In the genomic region with DNA sequence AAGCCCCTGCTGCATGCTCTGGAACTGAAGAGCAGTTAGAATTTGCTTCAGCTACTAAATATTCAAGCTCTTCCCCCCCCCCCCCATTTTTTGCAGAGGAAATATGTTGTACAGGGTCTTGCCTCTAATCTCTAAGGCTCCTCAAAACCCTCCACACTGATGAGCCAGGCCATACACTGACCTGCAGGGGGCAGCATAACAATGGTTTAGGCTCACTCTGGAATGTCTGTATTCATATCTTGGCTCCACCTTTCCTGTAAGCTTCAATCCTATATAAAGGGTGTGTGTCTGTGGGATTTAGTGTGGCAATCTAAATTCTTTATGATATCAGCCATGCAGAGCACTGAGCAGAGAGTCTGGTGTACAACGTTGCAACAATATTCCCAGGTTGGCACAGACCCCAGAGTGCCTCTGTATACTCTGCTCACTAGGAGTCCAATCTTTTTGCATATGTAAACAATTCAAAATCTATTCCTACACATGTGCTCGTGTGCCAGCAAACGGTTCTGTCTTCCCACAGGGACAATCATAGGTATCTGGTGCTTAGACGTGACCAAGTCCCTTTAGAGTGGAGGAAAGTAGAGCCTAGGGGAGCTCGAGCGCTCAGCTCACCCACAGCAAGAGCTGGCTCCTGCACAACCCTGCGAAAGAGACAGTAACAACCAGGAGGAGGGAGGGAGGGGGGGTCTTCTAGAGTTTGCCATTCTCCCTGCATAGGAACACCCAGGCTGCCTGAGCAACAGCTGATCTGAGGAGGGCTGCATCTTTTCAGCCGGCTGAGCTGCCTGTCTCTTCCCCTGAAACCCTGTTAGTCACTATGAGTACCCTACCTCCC, we compare ENCODE assay signal across 7 mouse cellular contexts.
DNase-seq lines count a peak whose midpoint lies in the region; ATAC-seq lines count a peak whose summit lies in the region.

No protein-coding gene starts in this region.

- peaks cover 51% of the 10 kb centered on the region for H3K4me1 ChIP-seq in forebrain, embryonic 13.5 days
- peaks cover 46% of the 10 kb centered on the region for H3K4me1 ChIP-seq in hindbrain, embryonic 13.5 days (replicated peaks)

- H3K27ac ChIP-seq in forebrain, embryonic 13.5 days, result peak overlapping the region; percentile 66; the same call in 1 of the 2 replicates
- peak overlapping the region; percentile 66; the same call in 1 of the 2 replicates for H3K27ac ChIP-seq in hindbrain, embryonic 13.5 days

- H3K27me3 ChIP-seq in forebrain, embryonic 13.5 days, result no peaks in the 10 kb centered on the region
- H3K27me3 ChIP-seq in hindbrain, embryonic 13.5 days, result no peaks in the 10 kb centered on the region

- H3K4me3 ChIP-seq in forebrain, embryonic 13.5 days, result no peak overlapping the region
- no peak overlapping the region for H3K4me3 ChIP-seq in hindbrain, embryonic 13.5 days

- H3K36me3 ChIP-seq in forebrain, embryonic 13.5 days (ENCODE audit: poor library complexity, severe bottlenecking), result no peaks in the 10 kb centered on the region
- no peaks in the 10 kb centered on the region for H3K36me3 ChIP-seq in hindbrain, embryonic 13.5 days

- ATAC-seq in forebrain, embryonic 13.5 days, result peak; percentile 86
- peak; percentile 81 for ATAC-seq in hindbrain, embryonic 13.5 days (ENCODE audit: low FRiP score)

- H3K9ac ChIP-seq in forebrain, embryonic 13.5 days, result peak overlapping the region; percentile 26; the same call in 1 of the 2 replicates
- peak overlapping the region; percentile 9; the same call in 1 of the 2 replicates for H3K9ac ChIP-seq in hindbrain, embryonic 13.5 days

- peak; percentile 40 for DNase-seq in Muller cell, postnatal 12 days (ENCODE audit: inconsistent ontology term)
- DNase-seq in c-Kit-positive CD71-positive TER-119-negative erythroid progenitor cells, embryonic 14.5 days (ENCODE audit: low read depth), result peak; percentile 28
- peak; percentile 51 to 85 for DNase-seq in layer of hippocampus, postnatal 25 days (ENCODE audit: extremely low spot score in 1 of 2, low spot score in 1 of 2)
- DNase-seq in lung, postnatal 4 days, result peak; percentile 55 to 80
- DNase-seq in right cerebral cortex, postnatal 25 days, result peak; percentile 67

- 0 out of 2 replicates have a peak overlapping the region, but pooled peaks have one; percentile 9 for H3K4me2 ChIP-seq in forebrain, embryonic 13.5 days
- 0 out of 2 replicates have a peak overlapping the region, but pooled peaks have one; percentile 17 for H3K4me2 ChIP-seq in hindbrain, embryonic 13.5 days

- WGBS in forebrain, embryonic 13.5 days, result 22% methylated on average over 8 of the region's 8 CpGs
- WGBS in hindbrain, embryonic 13.5 days, result 33% methylated on average over 8 of the region's 8 CpGs

- H3K9me3 ChIP-seq in forebrain, embryonic 13.5 days (replicated peaks), result no peaks in the 10 kb centered on the region
- H3K9me3 ChIP-seq in hindbrain, embryonic 13.5 days, result no peaks in the 10 kb centered on the region
